ENCODE assay signal across 8 mouse cellular contexts in the genomic region with DNA sequence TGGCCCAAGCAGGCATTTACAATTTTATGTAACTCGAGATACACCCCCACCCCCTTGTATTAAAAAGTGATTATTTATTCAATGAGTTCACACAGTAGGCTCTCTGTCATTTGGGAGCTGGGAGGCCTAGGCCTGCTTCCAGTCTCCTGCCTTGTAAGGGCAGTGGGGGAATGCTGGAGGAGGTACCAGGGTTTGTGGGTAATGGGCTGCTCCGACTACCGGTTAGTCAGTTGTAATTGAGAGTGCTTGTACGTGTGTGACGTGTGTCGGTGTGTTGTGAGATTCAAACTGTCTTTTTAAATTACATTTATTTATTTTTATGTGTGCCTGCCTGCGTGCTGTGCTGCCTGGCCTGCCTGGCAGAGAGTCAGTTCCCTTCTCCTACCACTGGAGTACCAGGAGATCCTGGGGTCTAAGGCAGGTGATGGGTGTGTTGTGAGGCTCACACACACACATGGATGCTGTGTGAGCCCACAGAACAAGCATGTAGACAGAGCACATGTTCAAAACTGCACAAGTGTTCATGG. TPM values are rescaled to one million over a fixed set of nuclear protein-coding genes. Genes with fewer than 3 reads are reported as not detected.
A peak's percentile ranks its signal among the peaks of the same experiment; 100 is the strongest.
DNase-seq lines count a peak whose midpoint lies in the region; ATAC-seq and TF ChIP-seq lines count a peak whose summit lies in the region.

No protein-coding gene starts in this region.

- H3K4me3 ChIP-seq in kidney, embryonic 14.5 days (ENCODE audit: low read length): peak overlapping the region; percentile 92
- peak overlapping the region; percentile 70 for H3K4me3 ChIP-seq in heart, embryonic 15.5 days
- peak overlapping the region; percentile 83; the same call in 1 of the 2 replicates for H3K4me3 ChIP-seq in limb, embryonic 14.5 days (replicated peaks; ENCODE audit: low read length)
- peak overlapping the region; percentile 64 for H3K4me3 ChIP-seq in stomach, embryonic 14.5 days (ENCODE audit: low read depth, low read length)

- no peaks in the 10 kb centered on the region for H3K27me3 ChIP-seq in kidney, embryonic 14.5 days (ENCODE audit: control insufficient read depth, insufficient read depth, low read length)
- H3K27me3 ChIP-seq in heart, embryonic 15.5 days: no peaks in the 10 kb centered on the region
- no peaks in the 10 kb centered on the region for H3K27me3 ChIP-seq in limb, embryonic 14.5 days (ENCODE audit: control insufficient read depth, insufficient read depth, low read length)
- H3K27me3 ChIP-seq in stomach, embryonic 14.5 days (ENCODE audit: control insufficient read depth, insufficient read depth, low read length): no peaks in the 10 kb centered on the region

- H3K36me3 ChIP-seq in kidney, embryonic 14.5 days (ENCODE audit: control insufficient read depth, insufficient read depth, low read length): peaks cover 3% of the 10 kb centered on the region; the same call in 1 of the 2 replicates
- no peaks in the 10 kb centered on the region for H3K36me3 ChIP-seq in heart, embryonic 15.5 days
- H3K36me3 ChIP-seq in limb, embryonic 14.5 days (ENCODE audit: control insufficient read depth, insufficient read depth, low read length): peaks cover 6% of the 10 kb centered on the region; the same call in 1 of the 2 replicates
- H3K36me3 ChIP-seq in stomach, embryonic 14.5 days (ENCODE audit: control insufficient read depth, insufficient read depth, low read length): no peaks in the 10 kb centered on the region; the same call in 1 of the 2 replicates

- no peak for ATAC-seq in kidney, embryonic 14.5 days (ENCODE audit: low FRiP score, low TSS enrichment)
- ATAC-seq in heart, embryonic 15.5 days (replicated peaks; ENCODE audit: insufficient number of reproducible peaks, insufficient read depth, low FRiP score, low read depth): no peak
- no peak for ATAC-seq in limb, embryonic 14.5 days (ENCODE audit: low FRiP score, low read depth)
- no peak for ATAC-seq in stomach, embryonic 14.5 days (ENCODE audit: insufficient number of reproducible peaks, insufficient read depth, low FRiP score, low read depth)

- TF ChIP-seq POLR2A in limb, embryonic 14.5 days (IDR thresholded peaks at IDR 0.05; ENCODE audit: borderline replicate concordance, extremely low read depth, insufficient read depth, insufficient read length): no peak

- no peaks in the 10 kb centered on the region for H3K9me3 ChIP-seq in kidney, embryonic 14.5 days (ENCODE audit: control insufficient read depth, low read length)
- no peaks in the 10 kb centered on the region for H3K9me3 ChIP-seq in heart, embryonic 15.5 days (replicated peaks)
- H3K9me3 ChIP-seq in limb, embryonic 14.5 days (ENCODE audit: control insufficient read depth, low read length): no peaks in the 10 kb centered on the region
- no peaks in the 10 kb centered on the region for H3K9me3 ChIP-seq in stomach, embryonic 14.5 days (ENCODE audit: control insufficient read depth, low read depth, low read length)

- DNase-seq in kidney, adult 8-10 months: no peak
- DNase-seq in cerebellum, adult 9-10 months: peak; percentile 57
- DNase-seq in limb, embryonic 14.5 days (ENCODE audit: low spot score): no peak
- DNase-seq in gastrocnemius, postnatal 25 days: no peak
- no peak for DNase-seq in urinary bladder, adult 18-20 months (ENCODE audit: low spot score in 2 of 2)

- H3K4me1 ChIP-seq in kidney, embryonic 14.5 days (ENCODE audit: control insufficient read depth, insufficient read depth, low read length): peaks cover 64% of the 10 kb centered on the region
- peaks cover 67% of the 10 kb centered on the region for H3K4me1 ChIP-seq in heart, embryonic 15.5 days (replicated peaks)
- peaks cover 66% of the 10 kb centered on the region for H3K4me1 ChIP-seq in limb, embryonic 14.5 days (ENCODE audit: control insufficient read depth, insufficient read depth, low read length)
- peaks cover 63% of the 10 kb centered on the region for H3K4me1 ChIP-seq in stomach, embryonic 14.5 days (ENCODE audit: control insufficient read depth, insufficient read depth, low read length)

- peak overlapping the region; percentile 93 for H3K4me2 ChIP-seq in kidney, embryonic 14.5 days (replicated peaks; ENCODE audit: low read depth, low read length)
- peak overlapping the region; percentile 66 for H3K4me2 ChIP-seq in heart, embryonic 15.5 days
- H3K4me2 ChIP-seq in limb, embryonic 14.5 days (replicated peaks; ENCODE audit: low read depth, low read length, severe bottlenecking): peak overlapping the region; percentile 91
- H3K4me2 ChIP-seq in stomach, embryonic 14.5 days (replicated peaks; ENCODE audit: low read depth, low read length): peak overlapping the region; percentile 94

- H3K27ac ChIP-seq in kidney, embryonic 14.5 days (ENCODE audit: low read depth, low read length): peak overlapping the region; percentile 97; the same call in 1 of the 2 replicates
- peak overlapping the region; percentile 91 for H3K27ac ChIP-seq in heart, embryonic 15.5 days
- no peak overlapping the region for H3K27ac ChIP-seq in limb, embryonic 14.5 days (replicated peaks; ENCODE audit: low read depth, low read length)
- H3K27ac ChIP-seq in stomach, embryonic 14.5 days (ENCODE audit: low read length): peak overlapping the region; percentile 92; the same call in 1 of the 2 replicates

- peak overlapping the region; percentile 99; the same call in 1 of the 2 replicates for H3K9ac ChIP-seq in kidney, embryonic 14.5 days (ENCODE audit: low read depth, low read length)
- H3K9ac ChIP-seq in heart, embryonic 15.5 days: peak overlapping the region; percentile 13; the same call in 1 of the 2 replicates
- peak overlapping the region; percentile 94; the same call in 1 of the 2 replicates for H3K9ac ChIP-seq in limb, embryonic 14.5 days (ENCODE audit: low read depth, low read length, severe bottlenecking)
- peak overlapping the region; percentile 28; the same call in 1 of the 2 replicates for H3K9ac ChIP-seq in stomach, embryonic 14.5 days (replicated peaks; ENCODE audit: low read depth, low read length)

- 13% methylated on average over 7 of the region's 7 CpGs for WGBS in kidney, embryonic 14.5 days
- WGBS in heart, embryonic 15.5 days: 51% methylated on average over 7 of the region's 7 CpGs
- 17% methylated on average over 7 of the region's 7 CpGs for WGBS in limb, embryonic 14.5 days
- 19% methylated on average over 7 of the region's 7 CpGs for WGBS in stomach, embryonic 14.5 days

RNA-seq across cellular contexts. Expression of gene Bahcc1, which starts 3.8 kb away (rescaled TPM):
- 20.3 and 27.2 TPM in 2 replicates for polyA plus RNA-seq in kidney, embryonic 14.5 days (2014; fragmentation: Nextera tagmentation; extraction: Ambion mirVana)
- polyA plus RNA-seq in heart, embryonic 15.5 days (2015; fragmentation: Nextera tagmentation; extraction: Ambion mirVana): 4.2 and 5.7 TPM in 2 replicates
- polyA plus RNA-seq in limb, embryonic 14.5 days (2012; rRNA removed): 22.9 and 28.3 TPM in 2 replicates
- 14.0 and 14.9 TPM in 2 replicates for polyA plus RNA-seq in limb, embryonic 14.5 days (2014; fragmentation: Nextera tagmentation; extraction: Ambion mirVana)
- 12.2 and 13.4 TPM in 2 replicates for polyA plus RNA-seq in stomach, embryonic 14.5 days (2014; fragmentation: Nextera tagmentation; extraction: Ambion mirVana)
- total RNA-seq in gastrocnemius, postnatal 25 days (2021): 1 to 10 TPM; 3.2 to 4.7 TPM

Comparison
In these comparisons a context has a peak if more than half of its experiments do, and no peak if none do; other contexts are left out.
1. H3K9ac ChIP-seq: peak in every context shown above with its lines; median percentile 99 in kidney, embryonic 14.5 days; 94 in limb, embryonic 14.5 days; 28 in stomach, embryonic 14.5 days; 13 in heart, embryonic 15.5 days.